Mouse (Mus musculus): ENCODE results near the gene Slc5a11.

GRCm38 (mm10) chr7:123258103-123258502 is 43.5 kb downstream of the Slc5a11 start:
- TF ChIP-seq CTCF (IDR thresholded peaks at IDR 0.05; ENCODE audit: insufficient read depth, low read depth, low read length), result no peak
- TF ChIP-seq POLR2A (IDR thresholded peaks at IDR 0.05; ENCODE audit: insufficient read depth, low read depth, low read length), result no peak

All from olfactory bulb, adult 2 months (tissue).